Mouse (Mus musculus): Measurements from ENCODE around the gene Astl. TPM values are rescaled to one million over a fixed set of nuclear protein-coding genes. Genes with fewer than 3 reads are reported as not detected.
"Not testable (repeated sequence)": the region's sequence is repeated elsewhere in the genome, so short reads cannot be mapped to it uniquely, and the experiment has no call there.

Gene Astl
- not detected in 2 replicates for polyA plus RNA-seq (2012; rRNA removed)

GRCm38 (mm10) chr2:127338416-127338815 is at the start of gene Astl:
TSS of gene Astl (plus strand) at chr2:127338639.
- no peak for DNase-seq (ENCODE audit: extremely low spot score in 1 of 2, low spot score in 1 of 2)

- DNase-seq (ENCODE audit: extremely low spot score in 1 of 2, low spot score in 1 of 2) = no peak
Measured at GRCm38 (mm10) chr2:127292250-127292649, 46.2 kb upstream of the Astl start.

GRCm38 (mm10) chr2:127297001-127297805 is 41.2 kb upstream of the Astl start:
- no peak for DNase-seq (ENCODE audit: extremely low spot score in 1 of 2, low spot score in 1 of 2)

- DNase-seq (ENCODE audit: extremely low spot score in 1 of 2, low spot score in 1 of 2) = no peak
Measured at GRCm38 (mm10) chr2:127298056-127298455, 40.4 kb upstream of the Astl start.

- no peak for DNase-seq (ENCODE audit: extremely low spot score in 1 of 2, low spot score in 1 of 2)
Measured at GRCm38 (mm10) chr2:127300701-127301100, 37.7 kb upstream of the Astl start.

GRCm38 (mm10) chr2:127301883-127302282 is 36.6 kb upstream of the Astl start:
- no peak for DNase-seq (ENCODE audit: extremely low spot score in 1 of 2, low spot score in 1 of 2)

GRCm38 (mm10) chr2:127304192-127304591 is 34.2 kb upstream of the Astl start:
- DNase-seq (ENCODE audit: extremely low spot score in 1 of 2, low spot score in 1 of 2) = not testable (repeated sequence)

GRCm38 (mm10) chr2:127304609-127305210 is 33.7 kb upstream of the Astl start:
- no peak for DNase-seq (ENCODE audit: extremely low spot score in 1 of 2, low spot score in 1 of 2)

- DNase-seq (ENCODE audit: extremely low spot score in 1 of 2, low spot score in 1 of 2) = no peak
Measured at GRCm38 (mm10) chr2:127306123-127306522, 32.3 kb upstream of the Astl start.

GRCm38 (mm10) chr2:127307179-127307578 is 31.3 kb upstream of the Astl start:
- no peak for DNase-seq (ENCODE audit: extremely low spot score in 1 of 2, low spot score in 1 of 2)

- no peak for DNase-seq (ENCODE audit: extremely low spot score in 1 of 2, low spot score in 1 of 2)
Measured at GRCm38 (mm10) chr2:127308660-127309059, 29.8 kb upstream of the Astl start.

GRCm38 (mm10) chr2:127310246-127310645 is 28.2 kb upstream of the Astl start:
- no peak for DNase-seq (ENCODE audit: extremely low spot score in 1 of 2, low spot score in 1 of 2)

GRCm38 (mm10) chr2:127310685-127311084 is 27.8 kb upstream of the Astl start:
- no peak for DNase-seq (ENCODE audit: extremely low spot score in 1 of 2, low spot score in 1 of 2)

- no peak for DNase-seq (ENCODE audit: extremely low spot score in 1 of 2, low spot score in 1 of 2)
Measured at GRCm38 (mm10) chr2:127311193-127311592, 27.2 kb upstream of the Astl start.

GRCm38 (mm10) chr2:127312801-127313200 is 25.6 kb upstream of the Astl start:
- DNase-seq (ENCODE audit: extremely low spot score in 1 of 2, low spot score in 1 of 2) = no peak

- DNase-seq (ENCODE audit: extremely low spot score in 1 of 2, low spot score in 1 of 2) = no peak
Measured at GRCm38 (mm10) chr2:127313878-127314277, 24.6 kb upstream of the Astl start.

- DNase-seq (ENCODE audit: extremely low spot score in 1 of 2, low spot score in 1 of 2) = no peak
Measured at GRCm38 (mm10) chr2:127314467-127315154, 23.8 kb upstream of the Astl start.

GRCm38 (mm10) chr2:127315155-127315470 is 23.3 kb upstream of the Astl start:
- DNase-seq (ENCODE audit: extremely low spot score in 1 of 2, low spot score in 1 of 2) = no peak

GRCm38 (mm10) chr2:127316431-127316830 is 22.0 kb upstream of the Astl start:
- no peak for DNase-seq (ENCODE audit: extremely low spot score in 1 of 2, low spot score in 1 of 2)

- DNase-seq (ENCODE audit: extremely low spot score in 1 of 2, low spot score in 1 of 2) = no peak
Measured at GRCm38 (mm10) chr2:127318136-127318535, 20.3 kb upstream of the Astl start.

GRCm38 (mm10) chr2:127319071-127319470 is 19.4 kb upstream of the Astl start:
- DNase-seq (ENCODE audit: extremely low spot score in 1 of 2, low spot score in 1 of 2) = no peak

All from frontal cortex, adult 2 months (tissue).